Mouse (Mus musculus) stomach, postnatal 0 days (tissue): ENCODE measurements around the gene Ppp1ca.

Source experiments
- CTCF ChIP-seq: IDR thresholded peaks from 2 replicates; pipeline ENCODE4 v1.5.1; 2016; ENCODE audit warnings: antibody characterized with exemption, low read depth, mild to moderate bottlenecking, moderate library complexity
- EP300 ChIP-seq: optimal IDR thresholded peaks from 2 replicates; pipeline ENCODE3; 2016; ENCODE audit warnings: antibody characterized with exemption

DNA sequence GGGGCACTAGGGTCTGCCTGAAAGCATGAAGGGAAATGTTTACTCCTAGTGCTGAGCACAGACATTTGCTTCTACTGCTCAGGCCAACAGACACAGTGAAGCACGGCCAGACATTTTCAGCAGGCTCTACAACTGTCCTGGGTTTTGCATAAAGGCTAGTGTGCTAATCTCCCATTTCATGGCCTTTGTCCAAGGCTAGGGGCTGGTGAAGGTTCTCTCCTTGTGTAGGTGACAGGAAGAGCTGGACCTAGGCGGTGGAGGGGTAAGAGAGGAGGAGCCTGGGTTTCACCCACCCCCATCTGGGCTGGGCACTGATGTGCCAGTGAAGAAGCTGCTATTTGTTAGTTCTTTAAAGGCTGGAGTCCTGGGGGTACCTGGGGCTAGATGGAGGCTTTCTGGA, 27.1 kb upstream of the Ppp1ca start:
- TF ChIP-seq CTCF (no peak), EP300 (no peak)
